Mouse (Mus musculus) frontal cortex, adult 2 months (tissue): Measurements from ENCODE around the gene D130043K22Rik. TPM values are rescaled to one million over a fixed set of nuclear protein-coding genes. Genes with fewer than 3 reads are reported as not detected.

Experiments used
- DNase-seq, 2 experiments: peaks; one replicate each; pipeline ENCODE4 v3.0.0; 2022; ENCODE audit warnings: low spot score in 1 of 2; ENCODE audit errors: extremely low spot score in 1 of 2
- polyA plus RNA-seq: library from polyadenylated mRNA; depleted of rRNA; stranded (reverse); fragments of >200 nt; gene quantifications from 2 replicates; pipeline ENCODE4 v1.2.3, GENCODE M21; 2012

D130043K22Rik gene
- polyA plus RNA-seq, 1 experiment: 13.1 TPM

GRCm38 (mm10) chr13:24889554-24889953, 44.6 kb downstream of the D130043K22Rik start:
- no peak for DNase-seq

- no peak for DNase-seq
These were observed 47.6 kb downstream of the D130043K22Rik start for GRCm38 (mm10) chr13:24892516-24892915.

GRCm38 (mm10) chr13:24893880-24894279, 48.9 kb downstream of the D130043K22Rik start:
- no peak for DNase-seq

- no peak for DNase-seq
These were observed 57.0 kb downstream of the D130043K22Rik start for GRCm38 (mm10) chr13:24901916-24902315.

- no peak for DNase-seq
These were observed 58.5 kb downstream of the D130043K22Rik start for GRCm38 (mm10) chr13:24903412-24903811.

- DNase-seq: no peak
These were observed 60.5 kb downstream of the D130043K22Rik start for GRCm38 (mm10) chr13:24905422-24905821.

- no peak for DNase-seq
These were observed 62.1 kb downstream of the D130043K22Rik start for GRCm38 (mm10) chr13:24906831-24907570.

- DNase-seq: no peak
These were observed 64.2 kb downstream of the D130043K22Rik start for GRCm38 (mm10) chr13:24909112-24909511.

GRCm38 (mm10) chr13:24913576-24913975, 68.6 kb downstream of the D130043K22Rik start:
- DNase-seq: no peak

- DNase-seq: no peak
These were observed 70.0 kb downstream of the D130043K22Rik start for GRCm38 (mm10) chr13:24914915-24915314.

GRCm38 (mm10) chr13:24915831-24916230, 70.9 kb downstream of the D130043K22Rik start:
- no peak for DNase-seq

GRCm38 (mm10) chr13:24920333-24920977, 75.5 kb downstream of the D130043K22Rik start:
- peak in 1 of 2 experiments; percentile 53 for DNase-seq

- DNase-seq: no peak
These were observed 76.3 kb downstream of the D130043K22Rik start for GRCm38 (mm10) chr13:24921281-24921680.

- no peak for DNase-seq
These were observed 79.1 kb downstream of the D130043K22Rik start for GRCm38 (mm10) chr13:24923991-24924390.

- DNase-seq: no peak
These were observed 85.7 kb downstream of the D130043K22Rik start for GRCm38 (mm10) chr13:24930591-24930990.

GRCm38 (mm10) chr13:24933199-24933598, 88.3 kb downstream of the D130043K22Rik start:
- no peak for DNase-seq

- no peak for DNase-seq
These were observed 91.8 kb downstream of the D130043K22Rik start for GRCm38 (mm10) chr13:24936772-24937107.

- DNase-seq: peak; percentile 50 to 85
These were observed 92.3 kb downstream of the D130043K22Rik start, which contains the start of gene Aldh5a1 for GRCm38 (mm10) chr13:24937108-24937838. Gene Aldh5a1, minus strand, starts transcription at chr13:24937661.

- DNase-seq: no peak
These were observed 92.9 kb downstream of the D130043K22Rik start for GRCm38 (mm10) chr13:24937839-24938166.

GRCm38 (mm10) chr13:24938683-24939082, 93.7 kb downstream of the D130043K22Rik start:
- peak; percentile 56 to 91 for DNase-seq

- DNase-seq: no peak
These were observed 94.5 kb downstream of the D130043K22Rik start for GRCm38 (mm10) chr13:24939472-24939871.
